Mouse (Mus musculus) heart, adult 9 months (tissue): ENCODE results near the gene Fgr.

Source experiments
- DNase-seq, 2 experiments: peaks; one replicate each; pipeline ENCODE4 v3.0.0; 2022; ENCODE audit warnings: low spot score in 2 of 2

Fgr gene

DNA sequence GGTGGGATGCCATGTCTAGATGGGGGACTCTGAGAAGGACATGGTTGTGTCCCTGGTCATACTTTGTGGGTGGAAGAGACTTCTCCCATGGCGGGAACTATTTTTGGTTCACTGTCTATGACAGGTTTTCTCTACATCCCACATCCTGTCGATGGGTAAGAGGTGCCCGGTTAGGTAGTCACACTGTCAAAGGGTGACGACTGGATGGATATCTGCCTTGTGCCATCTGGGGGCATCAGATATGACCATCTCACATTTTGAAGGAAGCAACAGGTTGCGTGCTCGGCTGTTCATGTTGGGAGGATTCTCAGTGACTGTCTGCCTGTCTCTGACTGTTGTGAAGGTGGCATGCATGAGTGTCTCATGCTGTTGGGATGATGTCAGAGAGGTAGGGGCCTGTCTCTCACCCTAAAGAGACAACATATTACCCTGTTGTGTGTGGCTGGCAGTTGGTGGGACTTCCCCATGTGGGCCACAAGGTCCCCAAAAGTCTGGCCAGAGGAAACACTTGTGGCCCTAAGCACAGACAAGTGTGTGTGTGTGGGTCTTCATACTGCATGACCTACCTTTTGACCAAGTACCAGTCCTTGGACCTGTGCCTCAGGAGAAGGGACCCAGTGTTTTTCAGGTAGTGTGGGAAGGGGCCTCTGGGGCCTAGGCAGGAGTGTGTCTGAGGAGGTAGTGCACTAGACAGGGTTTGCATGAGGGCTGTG is 77.1 kb downstream of the Fgr start:
- DNase-seq: no peak

DNA sequence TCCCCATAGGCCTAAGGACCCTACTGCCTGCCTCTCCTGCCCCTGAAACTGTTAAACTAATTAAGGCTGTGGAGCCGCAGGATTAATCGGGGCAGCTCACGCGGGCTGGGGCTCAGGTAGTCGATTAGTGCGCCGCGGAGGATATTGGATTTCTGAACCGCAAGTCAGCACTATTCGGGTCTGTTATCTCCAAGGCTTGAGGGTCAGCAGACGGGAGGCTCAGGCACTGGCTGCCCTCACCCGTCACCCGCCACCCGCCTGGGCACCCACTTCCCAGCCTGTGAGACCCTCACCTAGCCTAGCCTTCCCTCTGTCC is 77.6 kb downstream of the Fgr start:
- DNase-seq: no peak
